Mouse (Mus musculus) layer of hippocampus, postnatal 10 days (tissue): ENCODE data around the gene Sned1. TPM values are rescaled to one million over a fixed set of nuclear protein-coding genes. Genes with fewer than 3 reads are reported as not detected.

Experiments used
- DNase-seq, 2 experiments: peaks; one replicate each; pipeline ENCODE4 v3.0.0; 2021; ENCODE audit warnings: low spot score in 2 of 2
- microRNA-seq, 2 experiments: library from miRNA; unstranded; fragments of <30 nt; microRNA quantifications; one replicate each; pipeline ENCODE4 v1.2.0; 2021
- total RNA-seq, 2 experiments: library from RNA; stranded (reverse); gene quantifications; 2 replicates each; pipeline ENCODE4 v1.2.3; 2021

The Sned1 gene
- total RNA-seq, 2 experiments from 2014 or later, result 9.3 to 10.2 TPM

- no peak for DNase-seq
These were observed 64.9 kb downstream of the Sned1 start for GRCm38 (mm10) chr1:93300578-93300977.

- peak; percentile 82 to 87 for DNase-seq
These were observed 70.1 kb downstream of the Sned1 start, which contains the start of gene Mterf4 for GRCm38 (mm10) chr1:93305581-93306337. Gene Mterf4, minus strand, starts transcription at chr1:93305915.

- no peak for DNase-seq
These were observed 88.3 kb downstream of the Sned1 start for GRCm38 (mm10) chr1:93323973-93324372.

GRCm38 (mm10) chr1:93326446-93326845 lies 90.8 kb downstream of the Sned1 start:
- DNase-seq, result no peak

GRCm38 (mm10) chr1:93334621-93335020 lies 99.0 kb downstream of the Sned1 start:
- no peak for DNase-seq

- DNase-seq, result peak; percentile 92 to 93
These were observed 107.2 kb downstream of the Sned1 start, which contains the start of the genes Ppp1r7 and Pask for GRCm38 (mm10) chr1:93342648-93343503. Gene Ppp1r7, plus strand, starts transcription at chr1:93342854. Gene Pask, minus strand, starts transcription at chr1:93343482.

- DNase-seq, result peak; percentile 93 to 95
These were observed 107.9 kb downstream of the Sned1 start for GRCm38 (mm10) chr1:93343504-93344047.

GRCm38 (mm10) chr1:93347176-93347575 lies 111.5 kb downstream of the Sned1 start:
- DNase-seq, result no peak

- no peak for DNase-seq
These were observed 114.1 kb downstream of the Sned1 start for GRCm38 (mm10) chr1:93349701-93350100.

Small RNA genes within 50 kb of the gene (microRNA-seq; reads per million reads assigned to microRNA genes)
- gene Mir6901 (0 reads per million in 2 experiments), gene Mir6902 (0 to 0.22 reads per million in 2 experiments)

Other genes starting within 250 kb of the Sned1 start
- not detected for gene Aqp12, start 229.5 kb upstream of the Sned1 start, total RNA-seq
- 100 to 1,000 TPM; 704 to 762 TPM for gene Kif1a, start 133.9 kb upstream of the Sned1 start, total RNA-seq
- not detected for gene Agxt, start 100.6 kb upstream of the Sned1 start, total RNA-seq
- not detected for gene 2310007B03Rik, start 74.9 kb upstream of the Sned1 start, total RNA-seq
- gene Crocc2, start 67.1 kb upstream of the Sned1 start, total RNA-seq, result under 1 TPM; 0.80 to 0.98 TPM
- gene Mterf4, start 70.1 kb downstream of the Sned1 start, total RNA-seq, result 10 to 100 TPM; 18.9 to 20.4 TPM
- 10 to 100 TPM; 62.1 to 73.1 TPM for gene Ppp1r7, start 107.0 kb downstream of the Sned1 start, total RNA-seq
- gene Pask, start 107.6 kb downstream of the Sned1 start, total RNA-seq, result 1 to 10 TPM; 7.6 to 7.7 TPM
- gene Ano7, start 138.1 kb downstream of the Sned1 start, total RNA-seq, result under 1 TPM; 0.18 TPM
- 100 to 1,000 TPM; 127 to 142 TPM for gene Hdlbp, start 243.0 kb downstream of the Sned1 start, total RNA-seq